Mouse (Mus musculus) cerebellum, adult 9-10 months (tissue): ENCODE data around the gene Ebf1.

Experiments used
- DNase-seq: peaks from one replicate; pipeline ENCODE4 v3.0.0; 2022

The Ebf1 gene

DNA sequence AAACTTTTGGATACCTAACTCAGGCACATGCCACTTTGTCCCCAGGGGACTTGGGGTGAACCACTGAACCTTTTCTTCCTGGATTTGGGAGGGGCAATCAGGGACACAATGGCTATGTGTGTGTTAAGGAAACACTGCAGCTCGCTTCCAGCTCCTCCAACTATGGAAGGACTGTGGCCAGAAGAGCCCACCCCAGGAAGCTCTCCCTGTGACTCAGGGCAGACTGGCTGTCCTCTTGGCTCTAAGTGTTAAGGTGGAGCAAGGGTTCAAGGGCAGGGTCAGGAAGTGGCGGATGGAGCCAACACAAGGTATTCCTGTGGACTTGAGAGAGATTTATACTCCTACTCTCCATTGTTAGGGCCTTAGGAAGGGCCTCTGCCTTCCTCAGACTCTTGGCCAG is 358.0 kb downstream of the Ebf1 start:
- DNase-seq: no peak

DNA sequence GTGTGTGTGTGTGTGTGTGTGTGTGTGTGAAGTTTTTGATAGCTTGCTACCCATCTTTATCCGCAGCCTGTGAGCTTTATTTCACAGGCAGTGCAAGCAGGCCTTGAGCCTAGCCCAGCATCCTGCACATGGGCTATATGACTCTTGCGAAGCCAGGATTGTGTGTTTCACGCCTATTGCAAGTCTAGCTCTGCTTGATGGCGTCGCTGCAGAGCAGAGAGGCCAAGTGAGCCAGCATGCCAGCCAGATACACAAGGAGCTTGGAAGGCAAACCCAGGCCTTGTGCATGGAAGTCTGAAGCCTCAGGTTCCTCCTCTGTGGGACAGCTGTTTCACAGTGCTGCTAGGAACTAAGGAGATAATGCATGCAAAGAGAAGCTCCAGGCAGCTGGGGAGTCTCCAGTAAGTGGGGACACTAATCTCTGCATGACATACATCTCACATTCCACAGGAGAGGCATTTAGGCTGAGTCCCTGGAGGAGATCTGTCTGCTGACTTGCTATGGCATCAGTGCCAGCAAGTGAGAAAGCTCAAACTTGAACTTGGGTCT is 359.2 kb downstream of the Ebf1 start:
- no peak for DNase-seq

DNA sequence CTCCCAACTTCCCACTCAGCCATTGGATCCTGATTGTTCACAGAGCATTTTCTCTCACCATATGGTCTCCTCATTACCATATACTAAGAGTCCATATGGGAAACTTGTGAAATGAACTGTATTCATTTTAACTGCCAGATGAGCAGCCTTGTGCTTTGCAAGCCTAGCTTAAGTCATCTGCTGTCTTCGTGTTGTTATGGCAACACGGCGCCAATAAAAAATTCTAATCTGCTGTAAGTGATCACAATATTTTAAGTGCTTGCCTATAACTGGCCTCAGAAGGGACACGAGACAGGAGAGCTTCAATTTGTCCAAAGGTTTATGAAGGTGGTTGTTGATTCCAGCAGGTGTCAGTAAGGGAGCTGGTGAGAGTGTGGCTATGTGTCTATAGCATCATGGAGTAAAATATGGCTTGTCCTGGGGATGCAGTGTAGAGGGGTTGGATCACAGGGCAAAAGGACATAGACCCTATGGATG is 360.8 kb downstream of the Ebf1 start:
- no peak for DNase-seq

DNA sequence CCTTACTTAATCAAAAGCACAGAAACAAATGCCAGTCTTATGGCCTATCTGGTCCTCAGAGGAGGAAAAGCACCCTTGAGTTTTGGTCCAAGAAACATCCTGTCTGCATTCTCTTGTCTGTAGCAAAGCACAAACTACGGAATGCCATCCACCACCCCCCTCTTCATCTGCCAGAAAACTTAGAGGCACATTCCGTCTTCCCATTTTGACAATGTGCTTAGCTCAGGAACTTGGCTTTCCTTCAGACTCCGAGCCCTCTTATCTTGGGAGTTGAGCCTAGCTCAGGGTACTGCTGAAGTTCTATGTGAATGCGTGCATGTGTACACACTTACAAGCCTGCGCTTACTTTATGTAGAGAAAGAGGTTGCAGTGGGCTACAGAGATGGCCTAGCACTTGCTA is 362.3 kb downstream of the Ebf1 start:
- no peak for DNase-seq

DNA sequence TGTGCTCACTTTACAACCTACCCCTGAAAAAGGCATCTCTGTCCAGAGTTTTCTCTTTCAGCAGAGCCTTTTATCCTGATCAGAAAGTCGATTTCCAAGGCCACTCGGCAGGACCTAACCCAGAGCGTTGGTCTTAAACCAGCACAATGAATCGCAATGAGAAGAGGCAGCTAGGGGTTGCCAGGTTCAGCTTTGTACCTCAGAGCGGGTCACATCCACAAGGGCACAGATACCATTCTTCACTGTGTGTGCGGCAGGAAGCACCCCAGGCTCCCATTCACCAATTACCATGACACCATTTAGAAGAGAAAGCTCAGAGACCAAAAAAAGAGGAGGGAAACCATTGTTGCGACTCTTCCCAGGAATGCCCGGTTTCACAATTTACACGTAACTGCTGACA is 365.1 kb downstream of the Ebf1 start:
- DNase-seq: no peak

DNA sequence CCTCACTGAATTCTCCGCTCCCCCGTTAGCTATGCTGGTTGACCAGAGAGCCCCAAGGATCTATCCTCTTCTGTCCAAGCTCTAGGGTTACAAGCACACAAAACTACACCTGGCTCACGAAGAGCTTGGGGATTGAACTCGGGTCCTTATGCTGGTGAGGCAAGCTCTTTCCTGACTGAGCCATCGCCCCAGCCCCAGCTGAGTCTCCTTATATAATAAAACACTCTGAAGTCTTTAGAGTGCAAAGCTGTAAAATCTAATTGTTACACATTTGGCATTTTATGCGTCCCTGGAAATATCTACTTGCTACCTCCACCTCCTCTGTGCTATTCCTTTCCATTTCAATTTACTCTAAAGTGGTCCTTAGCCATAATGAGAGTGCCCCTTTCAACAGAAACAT is 366.8 kb downstream of the Ebf1 start:
- DNase-seq: no peak

DNA sequence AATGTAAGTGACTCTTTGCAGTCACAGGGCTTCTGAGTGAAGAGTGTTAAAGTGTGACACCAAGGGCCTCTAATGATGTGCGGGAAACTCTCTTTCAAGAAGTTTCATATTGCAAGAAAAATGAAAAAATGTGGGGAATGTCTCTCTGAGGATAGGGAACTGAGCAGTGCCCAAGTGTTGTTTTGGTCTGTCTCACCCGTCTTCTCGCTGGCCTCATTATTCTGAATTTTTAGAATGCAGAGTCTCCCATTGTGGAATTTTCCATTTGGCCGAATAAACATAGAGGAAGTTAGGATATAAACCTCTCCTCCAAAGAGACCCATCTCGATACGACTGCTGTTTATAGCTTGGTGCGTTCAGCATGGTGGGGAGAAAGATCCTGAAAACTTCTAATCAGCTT is 367.3 kb downstream of the Ebf1 start:
- DNase-seq: no peak

DNA sequence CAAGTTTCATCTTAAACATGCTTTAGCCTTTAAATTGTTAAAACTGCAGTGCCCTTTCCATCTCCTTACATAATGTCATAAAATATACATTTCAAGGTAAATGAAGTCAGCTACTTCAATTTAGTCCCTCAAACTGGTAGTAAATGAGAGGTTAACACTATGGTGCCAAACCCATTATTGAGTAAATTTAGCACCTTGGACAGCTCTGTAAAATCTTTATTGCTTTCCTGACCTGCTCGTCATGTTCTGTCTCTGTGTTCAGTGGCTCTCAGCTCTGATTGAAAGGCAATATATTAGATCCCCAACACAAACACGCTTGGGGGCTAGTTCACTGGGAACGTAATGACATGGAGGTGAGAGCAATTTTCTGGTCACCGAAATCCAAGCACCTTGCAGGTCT is 370.7 kb downstream of the Ebf1 start:
- DNase-seq: no peak

DNA sequence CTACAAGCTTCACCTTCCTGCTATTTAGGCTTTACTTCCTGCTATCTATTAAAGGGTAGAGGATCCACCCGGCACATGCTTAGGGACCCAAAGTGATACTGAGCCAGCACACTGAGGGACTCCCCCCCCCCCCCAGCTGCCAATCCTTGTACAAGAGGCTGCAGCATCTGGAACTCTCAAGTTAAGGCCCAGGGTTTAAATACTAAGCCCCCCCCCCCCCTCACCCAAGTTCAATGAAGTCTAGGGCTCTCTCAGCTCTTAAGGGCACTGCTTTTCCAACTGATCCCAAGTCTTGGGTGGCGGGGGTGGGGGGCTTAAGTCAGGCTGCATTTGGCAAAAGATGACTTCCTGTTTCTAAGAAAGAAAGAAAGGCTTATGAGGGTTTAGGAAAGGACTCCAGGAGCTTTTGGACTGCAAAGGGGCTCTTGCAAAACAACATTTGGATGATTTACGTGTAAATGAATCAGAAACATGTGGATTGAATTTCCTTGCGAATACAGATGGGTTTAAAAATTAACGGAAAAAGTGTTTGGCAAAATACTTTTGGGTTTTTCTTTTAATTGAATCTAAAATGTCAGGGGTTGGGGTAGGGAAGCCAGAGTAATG is 385.7 kb downstream of the Ebf1 start:
- DNase-seq: no peak

DNA sequence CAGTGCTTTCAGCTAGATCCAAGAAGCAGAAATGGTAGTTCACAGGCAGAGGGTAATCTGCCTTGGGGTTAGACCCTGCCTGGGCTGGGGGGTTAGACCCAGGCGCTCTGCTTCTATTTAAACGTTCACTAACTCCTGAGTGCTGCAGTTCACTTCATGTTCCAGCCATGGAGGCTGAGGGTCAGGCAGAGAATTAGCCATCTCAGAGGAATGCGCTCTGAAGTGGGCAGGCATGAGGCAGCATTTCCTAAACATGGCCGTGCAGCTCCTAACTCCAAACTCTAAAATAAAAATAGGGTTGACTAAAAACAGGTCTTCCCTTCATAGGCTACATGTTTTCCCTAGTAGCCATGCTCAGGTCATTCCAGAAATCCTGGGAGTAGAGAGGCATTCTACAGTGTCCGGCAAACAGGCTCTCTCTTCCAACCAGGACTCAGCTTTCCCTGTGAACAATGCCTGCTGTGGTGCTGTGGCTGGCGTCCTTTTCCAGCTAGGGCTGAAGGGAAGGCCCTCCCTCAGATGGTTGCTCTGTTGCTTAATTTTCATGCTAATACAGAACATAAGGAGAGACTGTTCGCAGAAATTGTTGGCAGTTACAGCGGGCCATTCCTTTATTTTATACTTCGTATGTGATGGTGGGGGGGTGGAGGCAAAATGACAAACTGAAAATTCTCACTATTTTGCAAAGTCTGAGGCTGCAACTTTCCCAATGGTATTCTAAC is 386.8 kb downstream of the Ebf1 start:
- DNase-seq: no peak

DNA sequence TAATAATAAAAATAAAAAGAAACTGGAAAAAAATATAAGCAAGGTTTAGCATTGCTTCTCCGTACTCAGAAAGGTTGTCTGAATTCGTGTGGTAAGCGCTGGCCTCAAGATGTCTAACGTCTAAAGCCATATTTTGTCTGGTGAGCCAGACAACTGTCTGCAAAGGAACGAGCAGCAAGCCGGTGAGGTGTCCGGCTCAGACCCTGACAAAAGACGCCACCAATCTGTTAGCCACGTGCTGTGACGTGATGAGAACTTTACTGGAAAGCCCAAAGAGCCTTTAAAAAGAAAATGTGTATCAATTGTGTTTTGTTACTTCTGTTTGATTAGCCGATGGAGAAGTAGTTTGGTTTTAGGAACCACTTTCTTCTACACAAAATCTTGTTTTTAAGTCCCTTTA is 390.2 kb downstream of the Ebf1 start:
- no peak for DNase-seq

DNA sequence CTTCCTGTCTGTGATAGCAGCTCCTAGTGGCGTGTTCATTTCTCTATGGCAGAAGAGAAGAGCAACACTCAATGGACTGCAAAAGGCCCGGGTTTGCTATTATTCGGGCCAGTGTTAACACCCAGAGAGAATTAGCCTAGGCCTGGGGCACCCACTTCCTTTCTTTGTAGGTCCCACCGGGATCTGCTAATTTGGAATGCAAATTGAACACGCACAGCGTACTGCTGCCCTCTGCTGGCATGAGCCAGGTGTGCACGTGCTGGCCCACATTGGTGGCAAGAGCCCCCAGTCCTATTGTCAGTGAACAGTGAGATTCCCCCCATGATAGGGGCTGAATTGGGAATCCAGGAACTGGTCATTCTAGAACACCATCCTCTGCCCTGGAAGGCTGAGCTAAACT is 391.0 kb downstream of the Ebf1 start:
- peak; percentile 72 for DNase-seq

DNA sequence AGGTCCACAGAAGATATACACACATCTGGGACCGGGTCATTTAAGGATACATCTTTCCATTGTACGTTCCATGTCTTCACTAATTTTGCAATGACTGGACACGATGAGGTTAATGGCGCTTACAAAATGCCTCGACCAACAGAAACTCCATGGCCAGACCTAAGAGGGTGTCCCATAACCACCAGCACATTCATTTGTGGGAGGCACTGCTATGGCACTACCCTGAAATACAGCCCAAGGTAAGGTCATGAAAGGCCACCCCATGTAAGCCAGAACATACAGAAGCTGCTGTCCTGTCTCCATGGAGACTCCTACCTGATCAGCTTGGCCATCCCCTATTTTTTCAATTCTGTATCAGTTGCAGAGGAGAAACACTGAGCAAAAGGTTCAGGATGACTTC is 391.6 kb downstream of the Ebf1 start:
- no peak for DNase-seq

DNA sequence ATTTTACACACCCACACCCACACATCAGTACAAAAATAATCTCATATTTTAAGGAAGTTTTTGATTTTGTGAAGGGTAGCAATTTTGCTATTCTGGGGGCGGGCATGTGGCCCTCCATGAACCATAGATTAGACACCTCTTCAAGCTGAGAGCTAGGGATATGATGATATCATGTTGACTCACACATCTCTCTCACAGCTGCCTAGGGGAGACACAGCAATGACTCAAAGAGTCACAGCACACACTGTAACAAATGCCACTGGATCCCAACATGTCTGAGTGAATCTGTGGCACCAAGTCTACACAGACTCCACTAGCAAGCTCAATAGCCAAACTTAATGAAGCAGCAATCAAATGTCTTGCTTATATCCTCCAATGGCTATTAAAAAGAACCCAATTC is 395.0 kb downstream of the Ebf1 start:
- no peak for DNase-seq

DNA sequence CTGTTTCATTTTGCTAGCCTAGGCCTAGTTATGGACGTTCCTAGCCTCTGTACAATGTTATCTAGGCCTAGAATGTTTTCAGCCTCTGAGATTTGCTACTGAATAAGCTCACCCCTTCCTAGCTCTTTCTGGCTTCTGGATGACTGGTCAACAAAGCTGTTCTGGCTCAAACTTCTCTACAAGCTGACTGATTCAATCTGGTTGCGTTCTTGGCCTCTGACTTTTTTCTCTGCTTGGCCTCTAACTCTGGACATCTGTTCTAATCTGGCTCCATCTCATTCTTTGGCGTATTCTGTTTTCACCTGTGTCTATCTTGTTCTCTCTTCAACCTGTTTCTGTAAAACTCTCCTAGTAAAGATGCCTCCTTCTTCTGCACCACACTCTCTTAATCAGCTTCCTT is 400.4 kb downstream of the Ebf1 start:
- DNase-seq: no peak

DNA sequence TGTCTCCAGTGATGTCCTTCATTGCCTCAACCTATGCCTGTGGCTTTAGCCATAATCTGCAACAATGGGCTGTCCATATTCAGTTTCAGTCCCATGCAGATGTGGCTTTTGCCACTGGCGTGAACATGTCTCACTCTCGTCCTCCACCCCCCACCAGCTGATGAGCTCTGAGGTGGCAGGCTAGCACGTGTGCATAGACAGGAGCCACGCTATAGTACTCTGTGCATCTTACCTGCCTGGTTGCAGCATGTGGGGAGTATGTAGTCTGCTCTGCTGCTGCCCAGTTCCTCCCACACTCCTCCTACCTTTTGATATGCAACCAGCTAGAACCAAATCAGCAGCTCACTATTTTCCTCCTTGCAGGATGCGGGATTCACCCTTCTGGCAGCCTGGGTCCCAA is 408.9 kb downstream of the Ebf1 start:
- DNase-seq: no peak

DNA sequence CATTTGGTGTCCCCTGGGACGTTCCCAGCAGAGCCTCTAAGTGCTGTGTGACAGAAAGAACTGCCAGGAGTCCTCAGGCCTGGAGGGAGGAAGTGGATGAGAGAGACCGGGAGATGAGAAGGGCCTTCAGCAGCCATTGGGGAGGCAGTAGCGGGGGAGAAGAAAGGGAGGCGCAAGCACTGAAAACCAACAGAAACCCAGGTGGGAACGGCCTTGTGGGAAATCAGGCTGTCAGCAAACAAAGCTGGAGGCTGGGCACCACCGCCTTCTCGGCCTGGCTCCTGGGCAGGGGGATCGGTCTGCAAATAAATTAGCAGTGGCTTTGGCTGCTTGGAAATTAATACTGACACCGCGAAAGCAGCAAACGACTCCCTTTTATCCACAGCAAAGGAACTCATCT is 409.6 kb downstream of the Ebf1 start:
- no peak for DNase-seq

DNA sequence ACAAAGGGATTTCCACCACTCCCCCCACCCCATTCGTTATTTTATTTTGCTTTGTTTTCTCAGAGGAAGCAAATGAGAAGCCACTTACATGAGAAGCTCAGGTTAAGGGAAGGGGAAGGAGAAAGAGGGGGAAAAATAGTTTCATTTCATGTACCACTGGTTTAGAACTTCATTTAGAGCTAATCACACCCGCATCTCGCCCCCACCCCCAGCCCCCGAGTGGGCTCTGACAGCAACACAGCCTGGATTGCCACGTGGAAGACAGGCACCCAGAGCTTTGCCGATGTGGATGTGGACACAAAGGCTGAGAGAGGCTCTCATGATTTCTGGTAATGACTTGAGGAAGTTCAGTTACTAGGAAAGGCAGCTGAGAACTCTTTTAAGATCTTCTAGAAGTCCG is 410.0 kb downstream of the Ebf1 start:
- DNase-seq: no peak

DNA sequence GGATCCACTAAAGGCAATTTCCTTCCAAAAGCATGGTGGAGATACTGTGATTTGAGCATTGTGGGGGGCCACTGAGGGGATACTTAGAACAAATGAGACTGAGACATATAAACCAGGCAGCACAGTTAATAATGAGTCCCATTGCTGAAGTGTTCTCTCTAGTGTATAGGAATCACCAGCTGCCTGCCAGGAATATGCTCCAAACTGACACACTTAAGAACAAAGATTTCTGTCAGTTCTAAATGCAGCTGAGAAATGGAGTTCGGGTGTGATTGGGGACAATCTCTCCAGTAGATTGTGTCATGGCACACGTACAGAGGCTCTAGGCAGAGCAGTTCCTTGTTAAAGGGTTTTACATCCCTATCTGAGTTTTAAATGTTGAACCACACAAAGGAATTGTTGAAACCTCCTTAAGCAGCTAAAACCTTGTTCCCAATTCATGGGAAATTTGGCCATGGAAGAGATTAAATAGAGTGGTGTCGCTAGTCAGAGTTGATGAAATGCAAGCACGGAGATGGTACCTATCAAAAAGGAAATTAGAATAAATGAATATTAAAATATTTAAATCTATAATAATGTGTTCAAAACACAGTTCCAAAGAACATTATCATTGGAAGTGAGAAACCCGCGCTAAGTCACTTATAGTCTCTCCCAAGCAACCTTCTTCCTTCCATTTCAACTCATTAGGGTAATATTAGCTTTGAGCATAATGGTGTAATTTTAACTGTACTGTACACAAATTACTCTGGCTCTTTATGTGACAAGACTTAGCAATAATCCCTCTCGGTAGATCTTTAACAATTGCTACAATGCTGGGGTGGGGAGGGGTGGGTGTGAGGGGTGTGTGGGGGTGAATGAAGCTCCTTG is 438.9 kb downstream of the Ebf1 start:
- DNase-seq: no peak
